Mouse (Mus musculus): ENCODE results near the gene Fam49a. TPM values are rescaled to one million over a fixed set of nuclear protein-coding genes. Genes with fewer than 3 reads are reported as not detected.

Gene Fam49a
- total and polyA plus RNA-seq, 2 experiments from 2014 or later, result 55.5 to 67.1 TPM

GRCm38 (mm10) chr12:12266552-12266951 is 4.6 kb downstream of the Fam49a start:
- no peak overlapping the region for H3K9ac ChIP-seq (replicated peaks; ENCODE audit: low read length)
- no peaks in the 10 kb centered on the region for H3K27me3 ChIP-seq (ENCODE audit: insufficient read depth, low read length)
- H3K9me3 ChIP-seq (ENCODE audit: low read length), result no peaks in the 10 kb centered on the region
- no peaks in the 10 kb centered on the region for H3K36me3 ChIP-seq (ENCODE audit: insufficient read depth, low read length)
- H3K4me3 ChIP-seq (ENCODE audit: low read length), result no peak overlapping the region
- WGBS, result 77% methylated on average over 1 of the region's 1 CpGs
- TF ChIP-seq CTCF (IDR thresholded peaks at IDR 0.05; ENCODE audit: low read depth), result no peak
- peaks cover 24% of the 10 kb centered on the region for H3K4me1 ChIP-seq (ENCODE audit: insufficient read depth, low read length)
- DNase-seq (ENCODE audit: low spot score) (no peak), ATAC-seq (no peak)
- no peak overlapping the region for H3K4me2 ChIP-seq (ENCODE audit: low read depth, low read length)
- 0 out of 2 replicates have a peak overlapping the region, but pooled peaks have one; percentile 36 for H3K27ac ChIP-seq

GRCm38 (mm10) chr12:12270495-12270894 is 8.6 kb downstream of the Fam49a start:
- ATAC-seq, result no peak
- DNase-seq (ENCODE audit: low spot score), result no peak
- 81% methylated on average over 3 of the region's 3 CpGs for WGBS
- Histone ChIP-seq H3K27ac (no peak overlapping the region), H3K27me3 (ENCODE audit: insufficient read depth, low read length) (no peaks in the 10 kb centered on the region), H3K9me3 (ENCODE audit: low read length) (no peaks in the 10 kb centered on the region), H3K4me1 (ENCODE audit: insufficient read depth, low read length) (peaks cover 6% of the 10 kb centered on the region; the same call in 1 of the 2 replicates), H3K9ac (replicated peaks; ENCODE audit: low read length) (no peak overlapping the region), H3K4me2 (ENCODE audit: low read depth, low read length) (no peak overlapping the region), H3K36me3 (ENCODE audit: insufficient read depth, low read length) (no peaks in the 10 kb centered on the region), H3K4me3 (ENCODE audit: low read length) (no peak overlapping the region)
- no peak for TF ChIP-seq CTCF (IDR thresholded peaks at IDR 0.05; ENCODE audit: low read depth)

DNA sequence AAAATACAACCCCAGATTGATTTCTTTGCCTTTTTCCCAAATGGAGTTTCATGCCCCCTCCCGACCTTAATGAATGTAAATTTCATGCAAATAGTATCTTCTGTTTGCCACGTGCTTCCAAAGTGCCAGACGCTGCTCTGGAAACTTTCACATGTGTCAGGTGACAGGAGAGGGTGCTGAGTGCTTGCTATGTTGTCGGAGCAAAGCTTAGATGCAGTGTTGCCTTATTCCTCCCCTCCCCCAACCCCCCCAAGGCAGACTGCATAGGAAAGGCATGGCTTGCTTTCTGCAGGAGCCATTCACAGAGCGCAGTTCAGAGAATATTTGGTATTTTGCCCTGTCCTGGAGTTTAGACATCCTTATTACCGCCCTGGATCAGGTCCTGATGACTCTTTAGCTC is 12.2 kb downstream of the Fam49a start:
- TF ChIP-seq CTCF (IDR thresholded peaks at IDR 0.05; ENCODE audit: low read depth), result no peak
- WGBS, result 21% methylated on average over 6 of the region's 6 CpGs
- Histone ChIP-seq H3K4me2 (ENCODE audit: low read depth, low read length) (no peak overlapping the region), H3K27me3 (ENCODE audit: insufficient read depth, low read length) (no peaks in the 10 kb centered on the region), H3K4me3 (ENCODE audit: low read length) (no peak overlapping the region), H3K9ac (replicated peaks; ENCODE audit: low read length) (no peak overlapping the region), H3K9me3 (ENCODE audit: low read length) (no peaks in the 10 kb centered on the region), H3K4me1 (ENCODE audit: insufficient read depth, low read length) (0 out of 2 replicates have a peak, but pooled peaks cover 5% of the 10 kb centered on the region), H3K36me3 (ENCODE audit: insufficient read depth, low read length) (no peaks in the 10 kb centered on the region), H3K27ac (no peak overlapping the region)
- ATAC-seq (no peak), DNase-seq (ENCODE audit: low spot score) (no peak)

DNA sequence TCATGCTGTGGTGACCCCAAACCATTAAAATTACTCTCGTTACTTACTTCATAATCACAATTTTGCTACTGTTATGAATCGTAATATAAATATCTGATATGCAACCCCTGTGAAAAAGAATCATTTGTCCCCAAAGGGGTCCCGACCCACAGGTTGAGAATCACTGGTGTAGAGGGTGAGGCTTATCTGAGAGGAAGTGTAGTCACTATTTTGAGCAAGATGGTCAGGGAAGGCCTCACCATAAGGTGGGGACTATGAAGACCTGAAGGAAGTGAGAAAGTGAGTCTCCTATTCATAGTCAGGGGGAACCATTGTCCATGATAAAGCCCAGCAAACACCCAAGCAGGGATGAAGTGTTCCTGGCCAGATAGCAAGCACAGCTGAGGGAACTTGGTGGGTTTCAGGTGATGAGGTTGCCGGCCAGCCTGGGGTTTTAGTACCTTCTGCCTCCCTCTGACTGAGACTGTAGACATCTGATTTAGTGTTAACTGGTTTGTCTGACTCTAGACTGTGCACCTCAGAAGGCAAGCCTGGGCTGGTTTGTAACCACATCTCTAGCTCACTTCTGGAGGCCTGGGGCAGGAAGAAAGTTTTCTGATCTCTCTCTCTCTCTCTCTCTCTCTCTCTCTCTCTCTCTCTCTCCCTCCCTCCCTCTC is 13.3 kb downstream of the Fam49a start:
- no peak overlapping the region for H3K9ac ChIP-seq (replicated peaks; ENCODE audit: low read length)
- no peak overlapping the region for H3K27ac ChIP-seq
- no peak overlapping the region for H3K4me2 ChIP-seq (ENCODE audit: low read depth, low read length)
- H3K36me3 ChIP-seq (ENCODE audit: insufficient read depth, low read length), result no peaks in the 10 kb centered on the region
- H3K4me1 ChIP-seq (ENCODE audit: insufficient read depth, low read length), result 0 out of 2 replicates have a peak, but pooled peaks cover 5% of the 10 kb centered on the region
- WGBS, result 84% methylated on average over 4 of the region's 4 CpGs
- no peak for TF ChIP-seq CTCF (IDR thresholded peaks at IDR 0.05; ENCODE audit: low read depth)
- DNase-seq (ENCODE audit: low spot score) (no peak), ATAC-seq (no peak)
- H3K27me3 ChIP-seq (ENCODE audit: insufficient read depth, low read length), result no peaks in the 10 kb centered on the region
- H3K9me3 ChIP-seq (ENCODE audit: low read length), result no peaks in the 10 kb centered on the region
- no peak overlapping the region for H3K4me3 ChIP-seq (ENCODE audit: low read length)

DNA sequence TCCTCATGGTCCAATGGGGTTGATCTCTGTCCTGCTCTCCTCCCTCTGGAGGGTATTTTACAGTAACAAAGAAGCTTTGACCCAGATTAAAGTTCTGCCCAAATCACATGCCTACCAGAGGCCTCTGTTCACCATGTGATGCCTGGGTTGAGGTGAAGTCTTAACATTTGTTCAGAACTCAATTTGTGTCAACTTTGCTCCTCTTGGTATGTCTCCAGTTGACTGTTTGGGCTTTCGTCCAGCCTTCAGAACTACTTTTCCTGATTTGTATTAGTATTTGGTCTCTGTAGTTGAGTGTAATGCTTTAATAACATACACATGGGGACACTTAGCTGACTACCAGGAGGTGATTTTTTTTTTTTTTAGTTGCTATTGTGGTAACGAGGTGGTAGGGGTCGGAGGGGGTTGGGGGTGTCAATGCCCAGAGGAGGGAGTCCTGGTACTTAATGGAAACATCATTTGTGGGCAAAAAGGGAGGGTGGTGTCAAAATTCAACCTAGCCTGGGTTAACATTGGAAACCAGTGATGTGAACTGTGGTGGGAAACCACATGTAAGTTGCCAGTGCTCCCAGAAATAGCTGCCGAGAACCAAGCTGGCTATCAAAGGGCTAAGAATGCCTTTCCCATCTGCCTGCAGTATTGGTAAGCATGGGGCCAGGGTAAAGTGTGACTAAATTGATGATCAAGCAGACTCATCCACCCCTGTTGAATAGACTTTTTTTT is 16.0 kb downstream of the Fam49a start:
- 68% methylated on average over 4 of the region's 4 CpGs for WGBS

DNA sequence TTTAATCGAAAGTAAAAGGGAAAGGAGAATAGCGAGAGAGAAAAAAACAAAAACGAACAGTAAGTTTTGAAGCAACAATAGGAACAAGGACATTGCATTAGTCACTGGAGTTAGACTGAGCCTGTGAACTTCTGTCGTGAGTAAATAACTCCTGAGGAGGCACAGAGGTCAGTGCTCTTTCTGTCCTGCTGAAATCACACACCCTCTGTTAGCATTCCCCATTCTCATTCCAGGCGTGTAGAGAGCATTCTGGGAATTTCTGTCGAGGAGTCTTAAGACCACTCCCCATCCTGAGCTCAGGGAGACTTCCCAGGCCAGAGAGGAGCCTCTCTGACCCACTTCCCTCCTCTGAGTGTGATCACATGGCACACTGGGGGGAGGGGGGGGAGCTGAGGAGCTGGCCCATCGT is 16.5 kb downstream of the Fam49a start:
- DNase-seq (ENCODE audit: low spot score) (no peak), ATAC-seq (no peak)
- no peaks in the 10 kb centered on the region for H3K36me3 ChIP-seq (ENCODE audit: insufficient read depth, low read length)
- WGBS, result 61% methylated on average over 7 of the region's 7 CpGs
- H3K27me3 ChIP-seq (ENCODE audit: insufficient read depth, low read length), result no peaks in the 10 kb centered on the region
- H3K4me2 ChIP-seq (ENCODE audit: low read depth, low read length), result no peak overlapping the region
- H3K9ac ChIP-seq (replicated peaks; ENCODE audit: low read length), result no peak overlapping the region
- no peak overlapping the region for H3K27ac ChIP-seq
- H3K9me3 ChIP-seq (ENCODE audit: low read length), result no peaks in the 10 kb centered on the region
- 0 out of 2 replicates have a peak, but pooled peaks cover 3% of the 10 kb centered on the region for H3K4me1 ChIP-seq (ENCODE audit: insufficient read depth, low read length)
- no peak overlapping the region for H3K4me3 ChIP-seq (ENCODE audit: low read length)
- no peak for TF ChIP-seq CTCF (IDR thresholded peaks at IDR 0.05; ENCODE audit: low read depth)

More for the DNA sequence above, 16.0 kb downstream of the Fam49a start:
- Histone ChIP-seq H3K4me2 (ENCODE audit: low read depth, low read length) (no peak overlapping the region), H3K4me1 (ENCODE audit: insufficient read depth, low read length) (0 out of 2 replicates have a peak, but pooled peaks cover 5% of the 10 kb centered on the region), H3K4me3 (ENCODE audit: low read length) (no peak overlapping the region), H3K27ac (no peak overlapping the region), H3K27me3 (ENCODE audit: insufficient read depth, low read length) (no peaks in the 10 kb centered on the region), H3K9ac (replicated peaks; ENCODE audit: low read length) (no peak overlapping the region), H3K9me3 (ENCODE audit: low read length) (no peaks in the 10 kb centered on the region), H3K36me3 (ENCODE audit: insufficient read depth, low read length) (no peaks in the 10 kb centered on the region)
- no peak for ATAC-seq
- DNase-seq (ENCODE audit: low spot score), result no peak
- no peak for TF ChIP-seq CTCF (IDR thresholded peaks at IDR 0.05; ENCODE audit: low read depth)
